Mouse (Mus musculus) heart, postnatal 0 days (tissue): ENCODE data around the gene Csnk1g1.

ENCODE experiments used
- CTCF ChIP-seq: IDR thresholded peaks from 2 replicates; pipeline ENCODE4 v1.5.1; 2016; ENCODE audit warnings: antibody characterized with exemption, control low read depth, low read depth
- EP300 ChIP-seq: IDR thresholded peaks from 2 replicates; pipeline ENCODE4 v1.6.1; 2016; ENCODE audit warnings: antibody characterized with exemption, low read depth

DNA sequence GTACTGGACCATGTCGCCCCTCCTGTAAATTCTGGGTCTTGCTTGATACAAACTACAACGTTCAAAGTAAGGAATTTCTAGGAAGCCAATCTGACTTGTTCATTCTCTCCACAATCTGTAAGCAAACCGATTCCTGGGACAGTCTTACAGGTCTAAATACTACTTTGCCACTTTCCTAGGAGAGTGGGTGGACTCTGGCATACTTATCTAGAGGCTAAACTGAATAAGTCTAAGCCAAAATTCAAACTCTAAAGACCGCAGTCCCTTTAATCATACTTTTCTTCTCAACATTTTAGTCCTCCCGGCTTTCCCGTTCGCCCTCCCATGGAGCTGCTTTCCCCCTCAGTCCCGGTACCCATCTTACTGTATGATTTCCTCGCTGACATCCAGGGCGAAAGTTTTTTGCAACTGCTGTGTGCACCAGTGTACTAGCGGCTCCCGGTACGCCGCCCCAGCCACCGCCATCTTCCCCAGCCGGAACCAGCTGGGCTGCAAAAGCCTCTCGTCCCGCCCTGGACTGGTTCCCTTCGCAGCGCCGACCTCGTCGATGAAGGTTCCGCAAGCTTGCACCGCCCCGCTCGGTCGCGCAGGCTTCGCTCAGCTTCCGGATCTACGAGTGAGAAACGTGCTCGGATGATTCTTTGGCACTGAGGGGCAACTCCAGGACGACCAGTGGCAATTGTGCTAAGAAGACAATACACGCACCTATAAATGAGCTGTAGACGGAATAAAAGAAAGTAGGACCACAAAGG lies 24.0 kb upstream of the Csnk1g1 start:
- TF ChIP-seq CTCF (no peak), EP300 (peak; percentile 50; the same call in 1 of the 2 replicates)
